ENCODE assay signal across 13 mouse cellular contexts in genomic region chr5:142179304-142179703, GRCm38 (mm10).
DNase-seq lines count a peak whose midpoint lies in the region; ATAC-seq lines count a peak whose summit lies in the region.
"Had no signal": no experiment of that assay in that cellular context is flagged by ENCODE, and none has a peak within 500 bp of the region (broad histone marks: within the 10 kb centered on the region; RNA-seq: fewer than 3 reads in every experiment).

No protein-coding gene starts in this region.

- H3K27ac ChIP-seq in embryonic facial prominence, embryonic 14.5 days (replicated peaks; ENCODE audit: low read depth, low read length) = no peak overlapping the region
- H3K27ac ChIP-seq in hindbrain, embryonic 15.5 days (replicated peaks) = peak overlapping the region; percentile 46; the same call in 1 of the 2 replicates
- no peak overlapping the region for H3K27ac ChIP-seq in neural tube, embryonic 12.5 days
- H3K27ac ChIP-seq: limb, embryonic 10.5 days had no signal

- intact Hi-C loops in left cerebral cortex, postnatal 10 days (cut with DNase I) = no loop called here

- H3K36me3 ChIP-seq in embryonic facial prominence, embryonic 14.5 days (ENCODE audit: control insufficient read depth, insufficient read depth, low read length) = no peaks in the 10 kb centered on the region
- no peaks in the 10 kb centered on the region for H3K36me3 ChIP-seq in hindbrain, embryonic 15.5 days
- no peaks in the 10 kb centered on the region for H3K36me3 ChIP-seq in neural tube, embryonic 12.5 days
- H3K36me3 ChIP-seq: limb, embryonic 10.5 days had no signal

- no peak overlapping the region for H3K9ac ChIP-seq in embryonic facial prominence, embryonic 14.5 days (ENCODE audit: low read depth, low read length)
- H3K9ac ChIP-seq in hindbrain, embryonic 15.5 days = no peak overlapping the region
- H3K9ac ChIP-seq in neural tube, embryonic 12.5 days = no peak overlapping the region
- H3K9ac ChIP-seq: liver, postnatal 0 days had no signal

- no peak for ATAC-seq in embryonic facial prominence, embryonic 14.5 days (ENCODE audit: low read depth)
- peak; percentile 39; the same call in 1 of the 2 replicates for ATAC-seq in hindbrain, embryonic 15.5 days (ENCODE audit: low FRiP score, low read depth)
- ATAC-seq in neural tube, embryonic 12.5 days (ENCODE audit: low FRiP score, low read depth) = peak; percentile 59; the same call in 1 of the 2 replicates
- ATAC-seq: liver, postnatal 0 days had no signal

- no peaks in the 10 kb centered on the region; the same call in 1 of the 2 replicates for H3K4me1 ChIP-seq in embryonic facial prominence, embryonic 14.5 days (ENCODE audit: control insufficient read depth, insufficient read depth, low read length)
- H3K4me1 ChIP-seq in hindbrain, embryonic 15.5 days (replicated peaks) = peaks cover 27% of the 10 kb centered on the region
- H3K4me1 ChIP-seq in neural tube, embryonic 12.5 days = peaks cover 31% of the 10 kb centered on the region

- H3K9me3 ChIP-seq in embryonic facial prominence, embryonic 14.5 days (ENCODE audit: control insufficient read depth, low read length) = no peaks in the 10 kb centered on the region
- H3K9me3 ChIP-seq in hindbrain, embryonic 15.5 days = no peaks in the 10 kb centered on the region
- H3K9me3 ChIP-seq in neural tube, embryonic 12.5 days = 0 out of 2 replicates have a peak, but pooled peaks cover 4% of the 10 kb centered on the region
- H3K9me3 ChIP-seq: limb, embryonic 10.5 days had no signal

- no peak overlapping the region for H3K4me2 ChIP-seq in embryonic facial prominence, embryonic 14.5 days (ENCODE audit: low read depth, low read length)
- H3K4me2 ChIP-seq in hindbrain, embryonic 15.5 days = no peak overlapping the region
- 0 out of 2 replicates have a peak overlapping the region, but pooled peaks have one; percentile 2 for H3K4me2 ChIP-seq in neural tube, embryonic 12.5 days (replicated peaks)

- no peaks in the 10 kb centered on the region for H3K27me3 ChIP-seq in embryonic facial prominence, embryonic 14.5 days (replicated peaks; ENCODE audit: control insufficient read depth, insufficient read depth, low read length)
- H3K27me3 ChIP-seq in hindbrain, embryonic 15.5 days = peaks cover 17% of the 10 kb centered on the region
- peaks cover 25% of the 10 kb centered on the region for H3K27me3 ChIP-seq in neural tube, embryonic 12.5 days (replicated peaks)

- 35% methylated on average over 11 of the region's 11 CpGs for WGBS in embryonic facial prominence, embryonic 14.5 days
- WGBS in hindbrain, embryonic 15.5 days = 20% methylated on average over 11 of the region's 11 CpGs
- 14% methylated on average over 11 of the region's 11 CpGs for WGBS in neural tube, embryonic 12.5 days

- no peak overlapping the region for H3K4me3 ChIP-seq in embryonic facial prominence, embryonic 14.5 days (ENCODE audit: low read depth, low read length)
- H3K4me3 ChIP-seq in hindbrain, embryonic 15.5 days = no peak overlapping the region
- no peak overlapping the region for H3K4me3 ChIP-seq in neural tube, embryonic 12.5 days
- H3K4me3 ChIP-seq: limb, embryonic 10.5 days had no signal

- DNase-seq in embryo, embryonic 10 days (ENCODE audit: low spot score) = peak; percentile 88
- DNase-seq in embryonic facial prominence, embryonic 14.5 days (ENCODE audit: low spot score) = peak; percentile 61
- DNase-seq in lung, postnatal 36 days = no peak
- no peak for DNase-seq in left cerebral cortex, postnatal 10 days (ENCODE audit: extremely low spot score in 1 of 2, low spot score in 2 of 2)
- DNase-seq in layer of hippocampus, postnatal 14 days (ENCODE audit: low spot score in 2 of 2) = no peak
- DNase-seq: gastrocnemius, postnatal 36 days; heart, postnatal 10 days; kidney, adult 8-10 months; liver, postnatal 0 days; right cerebral cortex, postnatal 25 days had no signal

Comparison
In these comparisons a context has a peak if more than half of its experiments do, and no peak if none do; other contexts are left out.
1. DNase-seq: peak in embryo, embryonic 10 days (single experiment) and embryonic facial prominence, embryonic 14.5 days (single experiment); none in lung, postnatal 36 days (single experiment), left cerebral cortex, postnatal 10 days (0 of 2) and layer of hippocampus, postnatal 14 days (0 of 2).